Mouse (Mus musculus) urinary bladder, adult 18-20 months (tissue): ENCODE data around the gene Il17a.
"Not testable (repeated sequence)": the region's sequence is repeated elsewhere in the genome, so short reads cannot be mapped to it uniquely, and the experiment has no call there.

Experiments
- DNase-seq, 2 experiments: peaks; one replicate each; pipeline ENCODE4 v3.0.0; 2022; ENCODE audit warnings: low spot score in 2 of 2, mixed read lengths in 2 of 2

Gene Il17a

GRCm38 (mm10) chr1:20730903-20731302 lies at the start of gene Il17a:
Gene Il17a, plus strand, starts transcription at chr1:20730905.
- no peak for DNase-seq

GRCm38 (mm10) chr1:20682849-20683248 lies 47.9 kb upstream of the Il17a start:
- no peak for DNase-seq

GRCm38 (mm10) chr1:20683386-20683785 lies 47.3 kb upstream of the Il17a start:
- DNase-seq = no peak

- DNase-seq = no peak
These were observed 46.9 kb upstream of the Il17a start for GRCm38 (mm10) chr1:20683853-20684252.

- no peak for DNase-seq
These were observed 46.3 kb upstream of the Il17a start for GRCm38 (mm10) chr1:20684403-20684802.

- no peak for DNase-seq
These were observed 45.3 kb upstream of the Il17a start for GRCm38 (mm10) chr1:20685393-20685792.

- no peak for DNase-seq
These were observed 44.8 kb upstream of the Il17a start for GRCm38 (mm10) chr1:20685907-20686306.

- DNase-seq = peak in 1 of 2 experiments; percentile 3
These were observed 39.4 kb upstream of the Il17a start for GRCm38 (mm10) chr1:20691336-20691735.

GRCm38 (mm10) chr1:20693634-20694313 lies 36.9 kb upstream of the Il17a start:
- no peak for DNase-seq

GRCm38 (mm10) chr1:20700011-20700410 lies 30.7 kb upstream of the Il17a start:
- DNase-seq = no peak

- no peak for DNase-seq
These were observed 5.9 kb downstream of the Il17a start for GRCm38 (mm10) chr1:20736572-20736971.

- DNase-seq = no peak
These were observed 7.8 kb downstream of the Il17a start for GRCm38 (mm10) chr1:20738483-20738882.

- no peak for DNase-seq
These were observed 9.8 kb downstream of the Il17a start for GRCm38 (mm10) chr1:20740496-20740998.

- DNase-seq = no peak
These were observed 23.7 kb downstream of the Il17a start for GRCm38 (mm10) chr1:20754439-20754838.

- no peak for DNase-seq
These were observed 26.9 kb downstream of the Il17a start for GRCm38 (mm10) chr1:20757586-20757985.

GRCm38 (mm10) chr1:20759799-20760198 lies 29.1 kb downstream of the Il17a start:
- DNase-seq = no peak

GRCm38 (mm10) chr1:20760331-20760730 lies 29.6 kb downstream of the Il17a start:
- DNase-seq = no peak

- DNase-seq = no peak
These were observed 30.7 kb downstream of the Il17a start for GRCm38 (mm10) chr1:20761411-20761810.

GRCm38 (mm10) chr1:20766526-20766925 lies 35.8 kb downstream of the Il17a start:
- DNase-seq = no peak

GRCm38 (mm10) chr1:20774026-20774730 lies 43.5 kb downstream of the Il17a start:
- not testable (repeated sequence) for DNase-seq

GRCm38 (mm10) chr1:20778366-20778765 lies 47.7 kb downstream of the Il17a start:
- no peak for DNase-seq
